Mouse (Mus musculus) limb, embryonic 14.5 days (tissue): ENCODE results near the gene Tcf25. TPM values are rescaled to one million over a fixed set of nuclear protein-coding genes. Genes with fewer than 3 reads are reported as not detected.

ENCODE experiments used
- ATAC-seq: fragments of 200-750 bp; cut with Nextera tagmentation; 2 replicates; pipeline ENCODE4 v1.8.0; 2017; ENCODE audit warnings: low read depth, moderate number of reproducible peaks, moderate TSS enrichment; ENCODE audit not compliant: low FRiP score
- DNase-seq: peaks from one replicate; pipeline ENCODE4 v3.0.0-alpha.2; 2015; ENCODE audit warnings: low spot score
- H3K27ac ChIP-seq: fragments of 300-500 bp; sonication (generic); replicated peaks from 2 replicates; pipeline ENCODE4 v1.5.1; 2014; ENCODE audit warnings: low read depth, mild to moderate bottlenecking, low read length, moderate library complexity, mixed read lengths
- H3K27me3 ChIP-seq: fragments of 300-500 bp; sonication (generic); 2 replicates; pipeline ENCODE4 v1.6.1; 2014; ENCODE audit warnings: low read length, mixed read lengths; ENCODE audit not compliant: control insufficient read depth, insufficient read depth
- H3K36me3 ChIP-seq: fragments of 300-500 bp; sonication (generic); 2 replicates; pipeline ENCODE4 v1.6.1; 2014; ENCODE audit warnings: mild to moderate bottlenecking, low read length, moderate library complexity, mixed read lengths; ENCODE audit not compliant: control insufficient read depth, insufficient read depth
- H3K4me1 ChIP-seq: fragments of 300-500 bp; sonication (generic); 2 replicates; pipeline ENCODE4 v1.6.1; 2014; ENCODE audit warnings: antibody characterized with exemption, low read length, mixed read lengths; ENCODE audit not compliant: control insufficient read depth, insufficient read depth
- H3K4me2 ChIP-seq: fragments of 300-500 bp; sonication (generic); replicated peaks from 2 replicates; pipeline ENCODE4 v1.6.1; 2014; ENCODE audit warnings: low read depth, mild to moderate bottlenecking, low read length, moderate library complexity; ENCODE audit not compliant: severe bottlenecking
- H3K4me3 ChIP-seq: fragments of 300-500 bp; sonication (generic); replicated peaks from 2 replicates; pipeline ENCODE4 v1.5.1; 2014; ENCODE audit warnings: low read length
- H3K9ac ChIP-seq: fragments of 300-500 bp; sonication (generic); 2 replicates; pipeline ENCODE4 v1.6.1; 2014; ENCODE audit warnings: mild to moderate bottlenecking, low read depth, low read length, moderate library complexity; ENCODE audit not compliant: severe bottlenecking
- H3K9me3 ChIP-seq: fragments of 300-500 bp; sonication (generic); 2 replicates; pipeline ENCODE4 v1.6.1; 2016; ENCODE audit warnings: low read length; ENCODE audit not compliant: control insufficient read depth
- POLR2A ChIP-seq: fragments of 200-500 bp; IDR thresholded peaks from 2 replicates; pipeline ENCODE4 v1.8.0; 2012; ENCODE audit warnings: inconsistent platforms, mild to moderate bottlenecking, moderate library complexity, borderline replicate concordance; ENCODE audit not compliant: insufficient read depth, insufficient read length; ENCODE audit errors: extremely low read depth
- WGBS: fragments of 180-500 bp; shearing (Covaris S2); extraction: QIAGEN DNeasy Blood & Tissue Kit; methylation state at CpG from one replicate; pipeline ENCODE4 v1.1.7; 2014; 5-methylcytosine and 5-hydroxymethylcytosine counted together
- polyA plus RNA-seq, 2 experiments: library from polyadenylated mRNA; depleted of rRNA in 1 of 2; stranded (reverse) in 1 of 2; unstranded in 1 of 2; fragments of >200 nt; fragmentation: Nextera tagmentation in 1 of 2; extraction: Ambion mirVana in 1 of 2; gene quantifications; 2 replicates each; pipeline versions ENCODE4 v1.2.1 to v1.2.3; 2012 to 2014

The Tcf25 gene
- polyA plus RNA-seq, 2 experiments, result 153 to 193 TPM

- Histone ChIP-seq H3K4me2 (no peak overlapping the region), H3K4me1 (peaks cover 4% of the 10 kb centered on the region; the same call in 1 of the 2 replicates), H3K27ac (no peak overlapping the region), H3K4me3 (no peak overlapping the region), H3K27me3 (no peaks in the 10 kb centered on the region), H3K9ac (no peak overlapping the region), H3K9me3 (no peaks in the 10 kb centered on the region), H3K36me3 (no peaks in the 10 kb centered on the region)
- DNase-seq (no peak), ATAC-seq (no peak)
- no peak for TF ChIP-seq POLR2A
- WGBS, result 87% methylated on average over 4 of the region's 4 CpGs
Measured at GRCm38 (mm10) chr8:123349073-123349472, 24.5 kb upstream of the Tcf25 start.

GRCm38 (mm10) chr8:123352118-123352517 is 21.4 kb upstream of the Tcf25 start:
- no peak for TF ChIP-seq POLR2A
- 83% methylated on average over 12 of the region's 12 CpGs for WGBS
- Histone ChIP-seq H3K9me3 (no peaks in the 10 kb centered on the region), H3K36me3 (no peaks in the 10 kb centered on the region), H3K27ac (no peak overlapping the region), H3K4me1 (peaks cover 4% of the 10 kb centered on the region; the same call in 1 of the 2 replicates), H3K4me2 (no peak overlapping the region), H3K4me3 (no peak overlapping the region), H3K9ac (no peak overlapping the region), H3K27me3 (no peaks in the 10 kb centered on the region)
- DNase-seq (no peak), ATAC-seq (no peak)

GRCm38 (mm10) chr8:123352786-123353185 is 20.8 kb upstream of the Tcf25 start:
- no peaks in the 10 kb centered on the region for H3K27me3 ChIP-seq
- no peak overlapping the region for H3K4me3 ChIP-seq
- H3K27ac ChIP-seq, result no peak overlapping the region
- peaks cover 4% of the 10 kb centered on the region; the same call in 1 of the 2 replicates for H3K4me1 ChIP-seq
- no peaks in the 10 kb centered on the region for H3K9me3 ChIP-seq
- TF ChIP-seq POLR2A, result no peak
- DNase-seq (no peak), ATAC-seq (no peak)
- no peaks in the 10 kb centered on the region for H3K36me3 ChIP-seq
- WGBS, result 67% methylated on average over 13 of the region's 13 CpGs
- no peak overlapping the region for H3K4me2 ChIP-seq
- no peak overlapping the region for H3K9ac ChIP-seq

GRCm38 (mm10) chr8:123353216-123353615 is 20.3 kb upstream of the Tcf25 start:
- no peaks in the 10 kb centered on the region for H3K9me3 ChIP-seq
- no peaks in the 10 kb centered on the region for H3K36me3 ChIP-seq
- WGBS, result 32% methylated on average over 11 of the region's 11 CpGs
- H3K9ac ChIP-seq, result no peak overlapping the region
- no peaks in the 10 kb centered on the region for H3K27me3 ChIP-seq
- DNase-seq, result no peak
- no peak for TF ChIP-seq POLR2A
- ATAC-seq, result no peak
- H3K4me2 ChIP-seq, result no peak overlapping the region
- H3K4me3 ChIP-seq, result no peak overlapping the region
- no peak overlapping the region for H3K27ac ChIP-seq
- peaks cover under 1% of the 10 kb centered on the region; the same call in 1 of the 2 replicates for H3K4me1 ChIP-seq

GRCm38 (mm10) chr8:123361082-123361739 is 12.3 kb upstream of the Tcf25 start:
- DNase-seq (peak; percentile 63), ATAC-seq (no peak; the same call in 1 of the 2 replicates)
- no peaks in the 10 kb centered on the region for H3K4me1 ChIP-seq
- no peaks in the 10 kb centered on the region for H3K36me3 ChIP-seq
- H3K4me3 ChIP-seq, result no peak overlapping the region
- H3K27ac ChIP-seq, result no peak overlapping the region
- no peaks in the 10 kb centered on the region for H3K27me3 ChIP-seq
- H3K9me3 ChIP-seq, result no peaks in the 10 kb centered on the region
- no peak overlapping the region for H3K4me2 ChIP-seq
- H3K9ac ChIP-seq, result no peak overlapping the region
- TF ChIP-seq POLR2A, result no peak
- WGBS, result 39% methylated on average over 12 of the region's 12 CpGs
